Mouse (Mus musculus) fibroblast of lung, adult 2 months (primary cell): ENCODE data around the gene Pqlc2.

Experiments used
- DNase-seq: peaks from one replicate; pipeline ENCODE4 v3.0.0-alpha.2; 2011; ENCODE audit warnings: low read depth

Gene Pqlc2

GRCm38 (mm10) chr4:139305521-139305920 lies 5.0 kb downstream of the Pqlc2 start:
- DNase-seq: no peak

- no peak for DNase-seq
Observed at GRCm38 (mm10) chr4:139302241-139302640, 8.3 kb downstream of the Pqlc2 start.

DNA sequence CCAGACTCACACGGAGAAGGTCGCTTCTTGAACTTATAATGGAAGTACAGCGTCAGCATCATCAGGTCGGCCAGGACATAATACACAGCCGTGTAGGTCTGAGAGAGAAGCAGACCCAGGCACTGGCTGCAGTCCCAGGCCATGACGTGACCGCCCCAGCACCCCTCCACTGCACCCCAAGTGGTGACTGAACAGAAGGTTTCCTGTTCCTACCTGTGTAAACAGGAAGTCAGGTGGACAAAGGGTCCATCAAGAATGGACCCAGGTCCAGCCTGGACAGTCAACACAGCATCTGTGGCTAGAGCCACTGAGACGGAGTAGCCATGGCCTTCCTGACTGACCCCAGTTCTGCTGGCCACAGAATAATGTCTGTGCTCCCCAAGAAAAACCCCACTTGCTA lies 8.7 kb downstream of the Pqlc2 start:
- no peak for DNase-seq

- DNase-seq: no peak
Observed at GRCm38 (mm10) chr4:139298671-139299366, 11.7 kb downstream of the Pqlc2 start.

- DNase-seq: no peak
Observed at GRCm38 (mm10) chr4:139297566-139297965, 12.9 kb downstream of the Pqlc2 start.

DNA sequence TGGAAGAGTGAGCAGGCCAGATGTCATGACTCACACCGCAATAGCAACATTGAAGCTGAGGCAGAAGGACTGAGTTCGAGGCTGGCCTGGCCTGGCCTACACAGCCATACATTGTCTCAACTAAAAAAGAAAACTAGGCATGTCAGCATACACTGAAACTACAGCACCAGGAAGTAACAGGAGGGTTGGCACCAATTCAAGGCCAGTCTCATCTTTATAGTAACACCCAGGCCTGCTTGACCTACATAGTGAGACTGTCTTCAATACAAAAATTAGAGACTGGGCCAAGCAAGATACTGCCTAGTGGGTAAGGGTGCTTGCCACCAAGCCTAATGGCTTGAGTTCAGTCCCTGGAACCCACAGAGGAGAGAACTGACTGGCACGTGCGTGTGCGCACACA lies 18.5 kb downstream of the Pqlc2 start:
- no peak for DNase-seq

DNA sequence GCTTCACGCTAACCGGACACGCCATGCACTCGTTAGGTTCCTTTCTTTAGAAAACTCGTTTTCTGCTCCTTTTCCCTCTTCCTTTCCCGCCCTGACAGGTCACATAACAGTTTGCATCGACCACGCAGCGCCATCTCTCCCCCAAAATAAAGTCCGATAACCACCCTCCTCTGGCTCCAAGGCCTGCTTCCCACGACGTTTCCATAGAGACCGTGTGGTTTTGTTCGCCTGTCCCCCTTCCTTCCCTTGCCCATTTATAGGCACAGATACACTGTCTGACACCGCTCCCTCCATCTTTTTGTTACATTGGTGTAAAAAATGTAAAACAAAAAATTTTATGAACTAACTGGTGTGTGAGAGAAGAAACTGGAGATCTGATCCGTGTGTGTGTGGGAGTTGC lies 19.4 kb downstream of the Pqlc2 start:
- no peak for DNase-seq

- no peak for DNase-seq
Observed at GRCm38 (mm10) chr4:139289017-139289416, 21.5 kb downstream of the Pqlc2 start.

GRCm38 (mm10) chr4:139287122-139287863 lies 23.2 kb downstream of the Pqlc2 start:
- DNase-seq: peak; percentile 94

GRCm38 (mm10) chr4:139286234-139286633 lies 24.3 kb downstream of the Pqlc2 start:
- no peak for DNase-seq

- DNase-seq: no peak
Observed at GRCm38 (mm10) chr4:139284877-139285276, 25.6 kb downstream of the Pqlc2 start.

DNA sequence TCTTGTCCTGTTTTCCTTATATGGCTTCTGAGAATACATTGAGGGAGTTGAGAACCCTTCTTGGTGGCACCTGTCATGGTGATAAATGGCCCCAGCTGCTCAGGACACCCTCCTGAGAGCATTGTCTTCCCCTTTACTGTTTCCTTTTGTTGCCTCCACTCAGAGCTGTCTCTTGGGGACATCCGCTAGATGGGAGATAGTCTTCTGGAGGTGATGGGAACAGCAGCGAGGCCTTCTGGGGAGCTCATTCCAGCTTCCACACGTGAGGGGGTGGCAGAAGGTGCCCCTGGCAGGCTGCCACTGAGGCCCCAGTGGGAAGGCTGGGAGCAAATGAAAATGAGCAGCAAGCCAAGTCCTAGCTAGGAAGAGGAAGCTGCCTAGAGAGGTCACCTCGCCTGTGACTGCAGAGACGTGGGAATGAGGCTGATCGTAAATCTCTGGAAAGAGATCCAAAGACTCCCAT lies 27.5 kb downstream of the Pqlc2 start:
- DNase-seq: no peak

GRCm38 (mm10) chr4:139281791-139282345 lies 28.6 kb downstream of the Pqlc2 start:
- peak; percentile 58 for DNase-seq

DNA sequence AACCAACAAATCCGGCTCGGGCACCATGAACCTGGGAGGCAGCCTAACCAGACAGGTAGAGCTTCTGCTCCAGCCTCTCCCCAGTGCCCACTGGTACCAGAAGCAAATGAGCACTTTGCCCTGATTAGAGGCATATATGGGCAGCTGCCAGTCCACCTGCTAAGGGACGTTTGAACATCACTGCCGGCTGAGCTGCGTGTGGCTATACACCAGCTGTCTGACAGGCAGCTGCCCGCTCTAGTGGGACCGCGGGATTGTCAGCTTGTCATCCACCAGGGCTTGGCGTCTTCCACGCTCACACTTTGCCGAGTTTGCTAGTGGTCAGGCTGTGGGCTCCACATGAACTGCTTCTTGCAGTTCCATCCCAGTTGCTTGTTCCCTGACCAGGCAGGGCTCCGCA lies 30.0 kb downstream of the Pqlc2 start:
- DNase-seq: no peak

DNA sequence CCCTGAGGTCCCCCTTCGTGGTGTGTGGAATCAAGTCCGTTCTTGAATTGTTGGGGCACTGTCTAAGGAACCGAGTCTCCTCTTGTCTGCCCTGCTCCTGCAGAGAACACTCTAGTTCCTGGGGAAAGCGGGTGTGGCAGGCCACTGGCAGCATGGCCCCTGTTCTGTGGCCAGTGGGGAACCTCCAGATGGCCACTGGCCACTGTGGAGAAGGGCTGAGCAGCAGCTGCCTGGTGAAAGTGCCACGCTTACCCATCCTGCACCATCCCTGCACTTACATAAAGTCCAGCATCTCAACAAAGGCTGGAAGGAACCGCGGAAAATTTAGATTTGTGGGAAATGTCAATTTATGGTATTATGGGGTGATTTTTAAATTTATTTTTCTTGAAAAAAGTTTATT lies 34.1 kb downstream of the Pqlc2 start:
- no peak for DNase-seq

DNA sequence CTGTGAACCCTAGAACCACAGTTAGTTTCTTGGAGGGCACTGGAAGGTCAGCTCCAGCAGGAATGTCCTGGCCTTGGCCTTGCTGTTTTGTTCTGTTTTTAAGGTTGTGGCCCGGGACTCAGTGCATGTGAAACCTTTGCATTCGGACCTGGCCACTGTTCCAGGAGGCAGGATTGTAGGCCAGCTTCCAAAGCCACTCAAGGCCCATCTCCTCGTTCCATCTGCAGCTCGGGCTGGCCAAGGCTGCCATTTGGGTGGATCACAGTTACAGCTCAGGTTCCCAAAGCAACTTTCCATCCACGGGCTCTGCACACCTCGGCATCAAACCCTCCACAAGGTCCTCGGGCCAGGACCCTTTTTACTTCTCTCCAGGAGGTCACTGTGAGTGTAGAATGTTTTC lies 35.9 kb downstream of the Pqlc2 start:
- DNase-seq: no peak

DNA sequence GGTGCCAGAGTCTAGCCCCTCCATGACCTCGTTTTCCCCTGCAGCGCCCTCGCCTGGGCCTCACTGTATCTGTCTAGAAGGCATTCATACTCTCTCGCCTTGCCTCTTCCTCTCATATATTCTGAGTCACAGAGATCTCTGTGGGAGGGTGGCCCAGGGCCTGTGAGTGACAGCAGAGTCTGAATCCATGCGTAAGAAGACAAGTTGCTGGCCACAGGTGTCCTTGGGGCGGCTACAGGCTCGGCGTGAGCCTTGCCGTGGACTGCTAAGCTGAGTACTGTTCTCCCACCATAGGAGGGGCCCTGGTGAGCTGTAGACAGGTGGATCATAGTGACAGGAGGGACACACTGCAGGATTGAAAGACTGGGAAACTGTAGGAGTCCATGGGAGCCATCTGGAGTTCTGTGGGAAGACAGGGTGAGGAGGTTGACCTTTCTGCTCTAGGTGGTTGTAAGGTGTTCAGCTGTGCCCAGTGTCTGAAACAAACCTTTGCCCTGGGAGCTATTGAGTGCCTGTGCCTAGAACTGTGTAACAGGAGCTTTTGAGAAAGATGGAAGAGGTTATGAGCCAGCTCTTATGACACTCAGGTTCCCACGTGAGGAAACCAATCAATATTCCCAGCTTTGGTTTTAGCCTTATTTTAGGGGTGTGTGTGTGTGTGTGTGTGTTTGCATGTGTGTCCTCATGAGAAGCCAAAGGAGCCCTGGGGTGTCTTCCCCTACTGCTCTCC lies 37.4 kb downstream of the Pqlc2 start:
- no peak for DNase-seq

GRCm38 (mm10) chr4:139271562-139271961 lies 38.9 kb downstream of the Pqlc2 start:
- DNase-seq: no peak

DNA sequence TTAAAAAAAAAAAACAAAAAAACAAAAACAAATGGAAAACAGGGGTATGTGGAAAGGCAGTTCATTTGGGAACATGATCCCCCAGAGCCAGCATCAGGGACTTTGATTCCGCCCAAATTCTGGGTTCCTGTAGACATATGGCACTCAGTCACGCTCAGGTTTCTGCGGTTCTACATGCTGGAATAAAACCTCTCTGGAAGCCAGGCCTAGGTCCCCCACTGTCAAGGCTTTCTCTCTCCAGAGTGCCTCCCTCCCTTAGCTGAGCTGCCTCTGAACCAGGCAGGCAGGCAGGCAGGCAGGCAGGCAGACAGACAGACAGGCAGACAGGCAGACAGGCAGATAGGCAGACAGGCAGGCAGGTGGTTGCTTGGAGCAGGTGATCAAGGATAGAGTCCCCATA lies 40.3 kb downstream of the Pqlc2 start:
- no peak for DNase-seq

GRCm38 (mm10) chr4:139268242-139268641 lies 42.3 kb downstream of the Pqlc2 start:
- DNase-seq: no peak

DNA sequence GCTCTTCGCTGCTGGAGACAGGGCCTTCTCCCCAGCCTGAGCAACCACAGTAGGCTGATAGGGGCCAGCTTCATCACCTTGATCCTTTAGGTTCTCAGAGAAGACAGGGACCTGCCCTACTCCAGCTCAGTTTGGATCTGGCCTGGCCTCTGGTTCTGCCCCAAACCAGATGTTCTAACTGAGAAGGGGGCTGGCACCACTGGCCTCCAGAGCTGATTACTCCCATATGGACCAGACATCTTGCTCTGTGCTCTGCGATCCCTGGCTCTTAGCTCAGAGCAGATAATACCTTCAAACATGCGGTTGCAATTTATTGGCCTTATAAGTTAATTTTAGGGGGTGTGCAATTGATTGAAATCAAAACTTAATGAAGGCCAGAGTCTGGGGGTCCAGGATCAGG lies 43.2 kb downstream of the Pqlc2 start:
- no peak for DNase-seq

GRCm38 (mm10) chr4:139266500-139266865 lies 44.0 kb downstream of the Pqlc2 start:
- no peak for DNase-seq
